Mouse (Mus musculus) forebrain, embryonic 10.5 days (tissue): ENCODE measurements around the gene Phc2. TPM values are rescaled to one million over a fixed set of nuclear protein-coding genes. Genes with fewer than 3 reads are reported as not detected.
A peak's percentile ranks its signal among the peaks of the same experiment; 100 is the strongest.

Source experiments
- DNase-seq: peaks from one replicate; pipeline ENCODE4 v3.0.0-alpha.2; 2017; ENCODE audit warnings: low spot score; ENCODE audit errors: extremely low spot score
- H3K27ac ChIP-seq: fragments of 300-500 bp; sonication (generic); 2 replicates; pipeline ENCODE4 v1.5.1; 2016; ENCODE audit warnings: mild to moderate bottlenecking
- H3K27me3 ChIP-seq: fragments of 300-500 bp; sonication (generic); 2 replicates; pipeline ENCODE4 v1.6.1; 2016; ENCODE audit warnings: mild to moderate bottlenecking; ENCODE audit not compliant: poor library complexity, severe bottlenecking
- H3K36me3 ChIP-seq: fragments of 300-500 bp; sonication (generic); replicated peaks from 2 replicates; pipeline ENCODE4 v1.6.1; 2016; ENCODE audit warnings: mild to moderate bottlenecking, moderate library complexity
- H3K4me1 ChIP-seq: fragments of 300-500 bp; sonication (generic); 2 replicates; pipeline ENCODE4 v1.6.1; 2016
- H3K4me3 ChIP-seq: fragments of 300-500 bp; sonication (generic); 2 replicates; pipeline ENCODE4 v1.5.1; 2016; ENCODE audit warnings: mild to moderate bottlenecking, moderate library complexity
- H3K9me3 ChIP-seq: fragments of 300-500 bp; sonication (generic); 2 replicates; pipeline ENCODE4 v1.6.1; 2016; ENCODE audit warnings: mild to moderate bottlenecking, moderate library complexity
- WGBS: fragments of 180-500 bp; shearing (Covaris S2); methylation state at CpG from one replicate; pipeline ENCODE4 v1.1.7; 2016; 5-methylcytosine and 5-hydroxymethylcytosine counted together
- polyA plus RNA-seq: library from polyadenylated mRNA; unstranded; fragments of >200 nt; fragmentation: Nextera tagmentation; extraction: Ambion mirVana; gene quantifications from 2 replicates; pipeline ENCODE4 v1.2.1, GENCODE M21; 2016

Phc2 gene
- polyA plus RNA-seq, 1 experiment from 2014 or later = 23.4 TPM

DNA sequence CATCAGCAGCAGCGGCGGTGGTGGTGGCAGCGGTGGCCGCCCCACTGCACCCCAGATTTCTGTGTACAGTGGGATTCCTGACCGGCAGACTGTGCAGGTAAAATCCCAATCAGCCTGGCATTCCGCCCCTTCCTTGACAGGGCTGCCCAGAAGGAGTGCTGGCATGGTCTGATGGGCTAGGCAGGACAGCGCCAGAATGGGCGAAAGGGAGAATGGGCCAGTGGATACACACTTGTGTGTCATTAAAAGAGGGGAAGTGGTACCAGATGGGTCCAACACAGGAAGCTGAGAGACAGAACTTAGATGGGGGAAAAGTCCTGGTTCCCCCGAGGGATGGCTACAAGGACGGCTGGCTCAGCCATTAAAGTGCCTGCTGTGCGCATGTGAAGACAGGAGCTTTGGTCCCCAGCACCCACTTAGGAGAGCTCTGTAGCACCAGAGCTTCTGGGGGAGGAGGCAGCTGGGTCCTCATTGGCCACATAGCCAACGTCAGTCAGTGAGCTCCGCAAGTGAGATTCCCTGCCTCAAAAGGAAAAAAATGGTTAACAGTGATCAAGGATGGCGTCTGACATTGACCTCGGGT lies 50.7 kb downstream of the Phc2 start:
- Histone ChIP-seq H3K4me1 (peaks cover 30% of the 10 kb centered on the region), H3K27ac (no peak overlapping the region), H3K9me3 (no peaks in the 10 kb centered on the region), H3K27me3 (peaks cover 37% of the 10 kb centered on the region), H3K4me3 (no peak overlapping the region), H3K36me3 (no peaks in the 10 kb centered on the region)
- DNase-seq = no peak
- 86% methylated on average over 15 of the region's 15 CpGs for WGBS

- H3K27me3 ChIP-seq = peaks cover 46% of the 10 kb centered on the region
- H3K27ac ChIP-seq = no peak overlapping the region
- no peaks in the 10 kb centered on the region for H3K9me3 ChIP-seq
- 20% methylated on average over 9 of the region's 9 CpGs for WGBS
- H3K4me1 ChIP-seq = peaks cover 40% of the 10 kb centered on the region
- DNase-seq = no peak
- H3K4me3 ChIP-seq = no peak overlapping the region
- no peaks in the 10 kb centered on the region for H3K36me3 ChIP-seq
Observed at GRCm38 (mm10) chr4:128706626-128707025, 52.1 kb downstream of the Phc2 start.

- no peak overlapping the region for H3K27ac ChIP-seq
- H3K27me3 ChIP-seq = peaks cover 46% of the 10 kb centered on the region
- no peaks in the 10 kb centered on the region for H3K36me3 ChIP-seq
- 44% methylated on average over 4 of the region's 4 CpGs for WGBS
- no peak for DNase-seq
- no peaks in the 10 kb centered on the region for H3K9me3 ChIP-seq
- peaks cover 47% of the 10 kb centered on the region for H3K4me1 ChIP-seq
- no peak overlapping the region for H3K4me3 ChIP-seq
Observed at GRCm38 (mm10) chr4:128707384-128707783, 52.9 kb downstream of the Phc2 start.

DNA sequence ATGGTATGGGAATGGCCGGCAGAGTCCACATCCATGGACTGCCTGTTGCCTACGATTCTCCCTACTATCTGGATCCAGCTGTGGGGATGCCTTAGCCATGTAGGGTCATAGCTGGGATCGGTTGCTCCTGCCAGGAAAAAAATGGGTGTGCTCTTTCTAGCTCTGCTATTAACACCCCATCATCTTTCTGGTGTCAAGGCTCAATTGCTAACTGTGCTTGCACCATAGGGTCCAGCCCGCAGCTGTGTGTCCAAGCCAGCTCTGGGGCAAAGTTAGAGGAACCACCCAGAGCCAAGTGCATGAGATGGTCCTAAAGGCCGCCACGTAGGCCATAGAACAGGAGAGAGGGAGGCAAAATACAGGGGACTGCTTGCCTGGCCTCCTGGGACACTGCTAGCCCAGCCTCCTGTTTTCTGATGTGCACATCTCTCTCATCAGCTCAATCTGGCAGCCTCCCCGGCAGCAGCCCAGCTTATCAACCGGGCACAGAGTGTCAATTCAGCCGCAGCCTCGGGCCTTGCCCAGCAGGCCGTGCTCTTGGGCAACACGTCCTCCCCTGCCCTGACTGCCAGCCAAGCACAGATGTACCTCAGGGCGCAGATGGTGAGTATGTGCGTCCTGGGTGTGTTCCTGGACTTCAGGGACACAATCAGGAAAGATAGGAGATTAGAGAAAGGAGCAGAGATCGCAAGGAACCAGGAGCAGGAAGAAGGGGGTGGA lies 54.7 kb downstream of the Phc2 start:
- Histone ChIP-seq H3K4me1 (peaks cover 66% of the 10 kb centered on the region), H3K27ac (no peak overlapping the region), H3K9me3 (no peaks in the 10 kb centered on the region), H3K4me3 (no peak overlapping the region), H3K27me3 (peaks cover 46% of the 10 kb centered on the region), H3K36me3 (no peaks in the 10 kb centered on the region)
- WGBS = 84% methylated on average over 15 of the region's 15 CpGs
- DNase-seq = no peak

- Histone ChIP-seq H3K36me3 (no peaks in the 10 kb centered on the region), H3K27me3 (peaks cover 46% of the 10 kb centered on the region), H3K4me1 (peaks cover 71% of the 10 kb centered on the region), H3K4me3 (no peak overlapping the region), H3K9me3 (no peaks in the 10 kb centered on the region), H3K27ac (no peak overlapping the region)
- DNase-seq = no peak
- WGBS = 92% methylated on average over 12 of the region's 12 CpGs
Observed at GRCm38 (mm10) chr4:128709781-128710166, 55.3 kb downstream of the Phc2 start.

GRCm38 (mm10) chr4:128710286-128710685 lies 55.8 kb downstream of the Phc2 start:
- no peaks in the 10 kb centered on the region for H3K36me3 ChIP-seq
- H3K4me1 ChIP-seq = peaks cover 76% of the 10 kb centered on the region
- 83% methylated on average over 6 of the region's 6 CpGs for WGBS
- no peaks in the 10 kb centered on the region for H3K9me3 ChIP-seq
- H3K27ac ChIP-seq = peak overlapping the region; percentile 48
- DNase-seq = peak; percentile 15
- no peak overlapping the region for H3K4me3 ChIP-seq
- peaks cover 46% of the 10 kb centered on the region for H3K27me3 ChIP-seq

DNA sequence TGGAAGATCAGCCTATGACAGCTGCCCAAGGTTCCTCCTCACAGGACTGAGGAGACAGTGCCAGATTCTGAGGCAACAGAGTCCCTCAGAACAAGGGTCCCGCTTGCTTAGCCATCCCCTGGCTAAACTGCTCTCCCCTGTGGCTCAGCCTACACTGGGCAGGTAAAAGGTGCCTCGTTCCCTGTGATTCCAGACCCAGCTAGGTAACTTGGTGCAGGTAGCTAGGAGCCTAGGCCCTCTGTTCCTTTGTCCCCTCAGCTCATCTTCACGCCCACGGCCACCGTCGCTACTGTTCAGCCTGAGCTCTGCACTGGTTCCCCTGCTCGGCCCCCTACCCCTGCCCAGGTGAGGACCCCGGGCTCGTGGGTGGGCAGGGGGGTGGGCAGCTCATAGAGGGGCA lies 56.3 kb downstream of the Phc2 start:
- Histone ChIP-seq H3K27ac (peak overlapping the region; percentile 87), H3K4me3 (peak overlapping the region; percentile 50; the same call in 1 of the 2 replicates), H3K36me3 (no peaks in the 10 kb centered on the region), H3K9me3 (no peaks in the 10 kb centered on the region), H3K4me1 (peaks cover 82% of the 10 kb centered on the region), H3K27me3 (peaks cover 46% of the 10 kb centered on the region)
- DNase-seq = no peak
- 74% methylated on average over 9 of the region's 9 CpGs for WGBS

DNA sequence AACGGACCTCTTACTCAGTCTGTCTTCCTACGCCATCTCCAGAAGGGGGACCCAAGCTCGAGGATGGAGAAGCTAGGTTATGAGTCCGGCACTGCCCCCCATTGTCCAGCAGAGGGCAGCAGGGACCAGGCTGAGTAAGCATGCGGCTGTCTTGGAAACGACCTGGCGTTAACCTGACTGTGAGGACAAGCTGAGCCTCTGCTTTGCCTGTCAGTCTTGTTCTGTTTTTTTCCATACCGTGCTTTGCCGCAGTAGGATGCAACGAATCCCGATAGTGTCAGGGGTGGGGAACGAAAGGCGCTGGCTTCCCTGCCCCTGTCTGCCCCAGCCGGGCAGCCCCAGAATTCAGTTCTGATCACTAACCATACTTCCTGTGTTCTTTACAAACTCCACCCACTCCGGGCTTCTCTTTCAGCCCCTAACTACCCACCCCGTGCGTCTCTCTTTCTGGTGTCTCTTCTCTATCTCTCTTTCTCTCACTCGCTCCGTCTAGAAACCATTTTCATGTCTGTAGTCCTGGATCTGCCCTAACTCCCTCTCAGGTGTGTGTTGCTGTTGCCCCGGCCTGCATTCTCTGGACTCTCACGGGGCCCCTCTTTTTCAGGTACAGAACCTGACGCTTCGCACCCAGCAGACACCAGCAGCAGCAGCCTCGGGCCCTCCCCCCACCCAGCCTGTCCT lies 57.1 kb downstream of the Phc2 start:
- peak overlapping the region; percentile 87 for H3K27ac ChIP-seq

GRCm38 (mm10) chr4:128712136-128712655 lies 57.7 kb downstream of the Phc2 start:
- H3K4me1 ChIP-seq = peaks cover 85% of the 10 kb centered on the region
- peaks cover 38% of the 10 kb centered on the region for H3K27me3 ChIP-seq
- no peaks in the 10 kb centered on the region for H3K9me3 ChIP-seq
- no peaks in the 10 kb centered on the region for H3K36me3 ChIP-seq
- peak overlapping the region; percentile 87 for H3K27ac ChIP-seq
- peak overlapping the region; percentile 50 for H3K4me3 ChIP-seq
- DNase-seq = no peak
- 25% methylated on average over 13 of the region's 13 CpGs for WGBS

More for the DNA sequence above, 57.1 kb downstream of the Phc2 start:
- WGBS = 3% methylated on average over 24 of the region's 24 CpGs
- H3K9me3 ChIP-seq = no peaks in the 10 kb centered on the region
- peaks cover 85% of the 10 kb centered on the region for H3K4me1 ChIP-seq
- DNase-seq = peak; percentile 94
- H3K4me3 ChIP-seq = peak overlapping the region; percentile 50
- H3K36me3 ChIP-seq = no peaks in the 10 kb centered on the region
- peaks cover 44% of the 10 kb centered on the region for H3K27me3 ChIP-seq

- H3K27me3 ChIP-seq = peaks cover 32% of the 10 kb centered on the region
- H3K4me1 ChIP-seq = peaks cover 92% of the 10 kb centered on the region
- no peaks in the 10 kb centered on the region for H3K36me3 ChIP-seq
- no peak overlapping the region for H3K4me3 ChIP-seq
- no peaks in the 10 kb centered on the region for H3K9me3 ChIP-seq
- WGBS = 81% methylated on average over 6 of the region's 6 CpGs
- DNase-seq = no peak
- peak overlapping the region; percentile 87 for H3K27ac ChIP-seq
Observed at GRCm38 (mm10) chr4:128712941-128713340, 58.4 kb downstream of the Phc2 start.

DNA sequence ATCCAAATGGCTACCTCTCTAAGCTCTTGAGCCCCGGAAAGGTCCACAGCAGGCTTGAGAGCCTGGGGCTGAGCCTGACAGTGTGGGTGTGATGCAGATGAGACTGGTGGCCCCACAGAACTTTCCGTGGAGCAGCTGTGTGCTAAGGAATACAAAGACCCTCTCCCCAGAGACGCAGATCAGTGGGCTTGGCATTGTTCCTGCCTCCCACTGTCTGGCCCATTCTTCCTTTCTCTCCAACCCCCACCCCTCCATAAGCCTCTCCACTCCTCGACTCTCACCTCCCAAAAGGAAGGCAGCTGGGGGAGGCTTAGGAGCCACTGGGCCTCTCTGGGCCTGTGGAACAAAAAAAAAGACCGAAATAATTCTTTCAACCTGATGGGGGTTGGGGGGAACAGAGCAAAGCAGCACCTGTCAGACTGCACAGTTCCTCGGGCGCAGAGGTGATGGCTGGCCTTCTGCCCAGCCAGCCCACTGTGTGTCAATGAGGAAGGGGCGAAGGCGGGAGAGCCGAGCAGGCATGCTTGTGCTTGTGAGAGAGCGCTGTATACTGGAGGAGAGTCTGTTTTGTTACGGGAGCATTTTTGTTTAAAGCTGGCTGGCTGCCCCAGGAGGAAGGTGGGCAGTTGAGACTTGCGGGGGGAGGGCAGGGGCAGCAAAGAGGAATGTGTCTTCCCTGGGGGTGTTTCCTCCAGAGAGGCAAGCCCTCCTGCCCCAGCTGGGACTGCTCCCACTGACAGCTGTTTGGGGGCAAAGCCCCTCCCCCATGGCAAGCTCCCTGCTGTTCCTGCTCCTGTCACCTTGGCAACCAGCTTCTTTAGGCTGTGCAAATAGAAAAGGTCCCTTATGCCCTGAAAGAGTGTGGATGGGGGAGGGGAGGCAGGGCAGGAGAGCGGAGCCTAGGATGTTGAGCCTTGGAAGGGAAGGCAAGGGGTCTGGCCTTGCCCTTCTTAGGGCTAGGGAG lies 61.0 kb downstream of the Phc2 start:
- 2% methylated on average over 14 of the region's 14 CpGs for WGBS
- Histone ChIP-seq H3K4me3 (peak overlapping the region; percentile 39), H3K36me3 (no peaks in the 10 kb centered on the region), H3K4me1 (peaks cover 100% of the 10 kb centered on the region), H3K9me3 (no peaks in the 10 kb centered on the region), H3K27ac (peak overlapping the region; percentile 97), H3K27me3 (peaks cover 6% of the 10 kb centered on the region)
- DNase-seq = peak; percentile 96

- under 1% methylated on average over 4 of the region's 4 CpGs for WGBS
- no peaks in the 10 kb centered on the region for H3K27me3 ChIP-seq
- H3K9me3 ChIP-seq = no peaks in the 10 kb centered on the region
- H3K4me1 ChIP-seq = peaks cover 100% of the 10 kb centered on the region
- no peaks in the 10 kb centered on the region for H3K36me3 ChIP-seq
- no peak for DNase-seq
- H3K27ac ChIP-seq = peak overlapping the region; percentile 97
- peak overlapping the region; percentile 39 for H3K4me3 ChIP-seq
Observed at GRCm38 (mm10) chr4:128716279-128716678, 61.8 kb downstream of the Phc2 start.
